8 mouse cellular contexts compared by ENCODE assay signal in the genomic region with DNA sequence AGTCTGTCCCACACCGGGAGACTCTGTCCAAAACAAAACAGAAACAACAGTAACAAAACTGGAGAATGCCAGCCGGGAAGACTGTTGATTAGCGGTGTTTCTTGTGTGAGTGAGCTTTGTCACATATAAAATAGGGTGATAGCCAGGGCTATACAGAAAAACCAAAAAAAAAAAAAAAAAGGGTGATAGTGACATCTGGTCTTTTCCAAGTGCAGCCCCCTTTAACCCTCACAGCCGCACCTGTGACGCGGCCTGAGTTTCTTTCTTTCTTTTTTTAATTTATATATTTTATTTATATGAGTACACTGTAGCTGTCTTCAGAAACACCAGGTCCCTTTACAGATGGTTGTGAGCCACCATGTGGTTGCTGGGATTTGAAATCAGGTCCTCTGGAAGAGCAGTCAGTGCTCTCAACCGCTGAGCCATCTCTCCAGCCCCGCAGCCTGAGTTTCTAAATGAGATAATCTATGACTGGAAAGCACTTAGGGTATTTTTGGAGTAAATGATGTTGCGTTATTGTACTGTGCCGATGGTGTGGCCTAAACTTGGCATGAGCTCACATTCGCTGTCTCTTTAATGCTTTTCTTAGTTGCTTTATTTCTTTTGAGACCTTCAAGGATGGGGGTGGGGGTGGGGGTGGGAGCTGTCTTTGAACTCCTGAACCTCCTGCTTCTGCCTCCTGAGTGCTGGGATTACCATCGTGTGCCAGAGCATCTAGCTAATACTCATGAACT. TPM values are rescaled to one million over a fixed set of nuclear protein-coding genes. Genes with fewer than 3 reads are reported as not detected.
A peak's percentile ranks its signal among the peaks of the same experiment; 100 is the strongest.
DNase-seq lines count a peak whose midpoint lies in the region; ATAC-seq and TF ChIP-seq lines count a peak whose summit lies in the region.

No protein-coding gene starts in this region.

- no peaks in the 10 kb centered on the region for H3K27me3 ChIP-seq in neural tube, embryonic 11.5 days (ENCODE audit: control insufficient read depth, insufficient read depth, low read length)
- no peaks in the 10 kb centered on the region for H3K27me3 ChIP-seq in limb, embryonic 11.5 days (ENCODE audit: control insufficient read depth, insufficient read depth, low read length)
- H3K27me3 ChIP-seq in small intestine, adult 2 months (ENCODE audit: control insufficient read depth, insufficient read depth, low read length): no peaks in the 10 kb centered on the region

- H3K4me3 ChIP-seq in neural tube, embryonic 11.5 days (ENCODE audit: low read depth, low read length): peak overlapping the region; percentile 38
- H3K4me3 ChIP-seq in embryonic fibroblast, embryonic 13.5 days (ENCODE audit: insufficient read depth, low read length): peak overlapping the region; percentile 49
- peak overlapping the region; percentile 35 for H3K4me3 ChIP-seq in limb, embryonic 11.5 days (ENCODE audit: low read depth, low read length)
- H3K4me3 ChIP-seq in small intestine, adult 2 months (ENCODE audit: low read depth, low read length): peak overlapping the region; percentile 75

- H3K4me2 ChIP-seq in neural tube, embryonic 11.5 days (ENCODE audit: low read depth): peak overlapping the region; percentile 57
- H3K4me2 ChIP-seq in limb, embryonic 11.5 days (ENCODE audit: low read depth, severe bottlenecking): peak overlapping the region; percentile 63

- peak overlapping the region; percentile 67 for H3K9ac ChIP-seq in neural tube, embryonic 11.5 days (ENCODE audit: low read length)
- H3K9ac ChIP-seq in limb, embryonic 11.5 days (ENCODE audit: low read length): peak overlapping the region; percentile 69

- H3K36me3 ChIP-seq in neural tube, embryonic 11.5 days (ENCODE audit: control insufficient read depth, insufficient read depth, low read length): no peaks in the 10 kb centered on the region; the same call in 1 of the 2 replicates
- H3K36me3 ChIP-seq in limb, embryonic 11.5 days (ENCODE audit: control insufficient read depth, insufficient read depth, low read length): no peaks in the 10 kb centered on the region
- no peaks in the 10 kb centered on the region for H3K36me3 ChIP-seq in small intestine, adult 2 months (ENCODE audit: control insufficient read depth, insufficient read depth, low read length)

- H3K4me1 ChIP-seq in neural tube, embryonic 11.5 days (ENCODE audit: control insufficient read depth, insufficient read depth, low read length): peaks cover 47% of the 10 kb centered on the region
- H3K4me1 ChIP-seq in embryonic fibroblast, embryonic 13.5 days (ENCODE audit: control insufficient read depth, insufficient read depth, low read length): peaks cover 11% of the 10 kb centered on the region
- peaks cover 16% of the 10 kb centered on the region; the same call in 1 of the 2 replicates for H3K4me1 ChIP-seq in limb, embryonic 11.5 days (ENCODE audit: control insufficient read depth, insufficient read depth, low read length)
- no peaks in the 10 kb centered on the region for H3K4me1 ChIP-seq in small intestine, adult 2 months (ENCODE audit: control insufficient read depth, insufficient read depth, insufficient read length, low read length)

- no peak for TF ChIP-seq CTCF in embryonic fibroblast, embryonic 13.5 days (IDR thresholded peaks at IDR 0.05; ENCODE audit: borderline replicate concordance, insufficient read depth, low read length)
- no peak for TF ChIP-seq CTCF in small intestine, adult 2 months (IDR thresholded peaks at IDR 0.05; ENCODE audit: extremely low read depth, insufficient read length, insufficient replicate concordance, low read depth, low read length)

- TF ChIP-seq POLR2A in embryonic fibroblast, embryonic 13.5 days (IDR thresholded peaks at IDR 0.05; ENCODE audit: low read depth, low read length): no peak
- no peak for TF ChIP-seq POLR2A in small intestine, adult 2 months (IDR thresholded peaks at IDR 0.05; ENCODE audit: low read depth, low read length)

- 22% methylated on average over 12 of the region's 12 CpGs for whole genome bisulfite sequencing in neural tube, embryonic 11.5 days
- 41% methylated on average over 12 of the region's 12 CpGs for WGBS in limb, embryonic 11.5 days
- WGBS in small intestine, adult 2 months: 54% methylated on average over 12 of the region's 12 CpGs

- DNase-seq in neural tube, embryonic 11.5 days (ENCODE audit: low spot score): peak; percentile 53
- no peak for DNase-seq in neural tube, embryonic 10.5 days (ENCODE audit: extremely low spot score, low spot score)
- DNase-seq in limb, embryonic 11.5 days (ENCODE audit: low spot score): no peak
- no peak for DNase-seq in adrenal gland, adult (ENCODE audit: inconsistent age in 2 of 2, low spot score in 1 of 2)
- DNase-seq in layer of hippocampus, adult 9-11 months: no peak
- no peak for DNase-seq in cerebellum, postnatal 25 days

- H3K9me3 ChIP-seq in neural tube, embryonic 11.5 days (ENCODE audit: control insufficient read depth, low read length): no peaks in the 10 kb centered on the region
- no peaks in the 10 kb centered on the region for H3K9me3 ChIP-seq in limb, embryonic 11.5 days (ENCODE audit: control insufficient read depth, low read length)

- peak overlapping the region; percentile 89 for H3K27ac ChIP-seq in neural tube, embryonic 11.5 days (ENCODE audit: low read depth, low read length)
- H3K27ac ChIP-seq in embryonic fibroblast, embryonic 13.5 days (ENCODE audit: insufficient read depth, low read length): peak overlapping the region; percentile 92
- peak overlapping the region; percentile 71 for H3K27ac ChIP-seq in limb, embryonic 11.5 days (replicated peaks; ENCODE audit: low read depth, low read length)
- H3K27ac ChIP-seq in small intestine, adult 2 months (ENCODE audit: insufficient read depth, low read depth, low read length): peak overlapping the region; percentile 94

- no peak for ATAC-seq in neural tube, embryonic 11.5 days (ENCODE audit: insufficient read depth, low FRiP score, low TSS enrichment)
- no peak for ATAC-seq in limb, embryonic 11.5 days (ENCODE audit: insufficient number of reproducible peaks, low FRiP score, low TSS enrichment, low read depth)

RNA-seq across cellular contexts. Expression of gene Tuba1a, which starts 32.6 kb away (rescaled TPM):
- polyA plus RNA-seq in neural tube, embryonic 11.5 days (2014; fragmentation: Nextera tagmentation; extraction: Ambion mirVana): 8,277 and 8,733 TPM in 2 replicates
- polyA plus RNA-seq in embryonic fibroblast, embryonic 13.5 days (2011; ENCODE audit: insufficient read length, low read depth, missing spikeins): 1,082 and 1,134 TPM in 2 replicates
- polyA plus RNA-seq in limb, embryonic 11.5 days (2014; fragmentation: Nextera tagmentation; extraction: Ambion mirVana): 1,453 and 1,516 TPM in 2 replicates
- 99.6 and 116 TPM in 2 replicates for polyA plus RNA-seq in small intestine, adult 2 months (2012; rRNA removed)

RNA-seq across cellular contexts. Expression of gene Gm49450, which starts 32.8 kb away (rescaled TPM):
- polyA plus RNA-seq in neural tube, embryonic 11.5 days (2014; fragmentation: Nextera tagmentation; extraction: Ambion mirVana): not detected in 2 replicates
- polyA plus RNA-seq in embryonic fibroblast, embryonic 13.5 days (2011; ENCODE audit: insufficient read length, low read depth, missing spikeins): 333 and 559 TPM in 2 replicates
- not detected in 2 replicates for polyA plus RNA-seq in limb, embryonic 11.5 days (2014; fragmentation: Nextera tagmentation; extraction: Ambion mirVana)
- 1.2 and 23.9 TPM in 2 replicates for polyA plus RNA-seq in small intestine, adult 2 months (2012; rRNA removed)

RNA-seq across cellular contexts. Expression of gene Tuba1c, which starts 43.5 kb away (rescaled TPM):
- polyA plus RNA-seq in neural tube, embryonic 11.5 days (2014; fragmentation: Nextera tagmentation; extraction: Ambion mirVana): 109 and 112 TPM in 2 replicates
- polyA plus RNA-seq in embryonic fibroblast, embryonic 13.5 days (2011; ENCODE audit: insufficient read length, low read depth, missing spikeins): 171 and 395 TPM in 2 replicates
- polyA plus RNA-seq in limb, embryonic 11.5 days (2014; fragmentation: Nextera tagmentation; extraction: Ambion mirVana): 146 and 157 TPM in 2 replicates
- polyA plus RNA-seq in small intestine, adult 2 months (2012; rRNA removed): 252 and 382 TPM in 2 replicates

RNA-seq across cellular contexts. Expression of gene Tuba1b, which starts 51.8 kb away (rescaled TPM):
- polyA plus RNA-seq in neural tube, embryonic 11.5 days (2014; fragmentation: Nextera tagmentation; extraction: Ambion mirVana): 1,967 and 2,051 TPM in 2 replicates
- polyA plus RNA-seq in embryonic fibroblast, embryonic 13.5 days (2011; ENCODE audit: insufficient read length, low read depth, missing spikeins): 3,138 and 3,689 TPM in 2 replicates
- polyA plus RNA-seq in limb, embryonic 11.5 days (2014; fragmentation: Nextera tagmentation; extraction: Ambion mirVana): 2,238 and 2,358 TPM in 2 replicates
- 455 and 523 TPM in 2 replicates for polyA plus RNA-seq in small intestine, adult 2 months (2012; rRNA removed)
